19 mouse cellular contexts compared by ENCODE assay signal in genomic region chr16:18327936-18328335, GRCm38 (mm10).
"Had no signal": no experiment of that assay in that cellular context is flagged by ENCODE, and none has a peak within 500 bp of the region (broad histone marks: within the 10 kb centered on the region; RNA-seq: fewer than 3 reads in every experiment).

No protein-coding gene starts in this region.

- H3K27ac ChIP-seq: midbrain, embryonic 10.5 days; midbrain, embryonic 12.5 days; neural tube, embryonic 13.5 days; neural tube, embryonic 15.5 days had no signal

- H3K4me1 ChIP-seq: midbrain, embryonic 10.5 days; midbrain, embryonic 12.5 days; neural tube, embryonic 13.5 days; neural tube, embryonic 15.5 days had no signal

- H3K4me2 ChIP-seq: lung, embryonic 14.5 days; midbrain, embryonic 12.5 days; neural tube, embryonic 13.5 days; neural tube, embryonic 15.5 days had no signal

- ATAC-seq: midbrain, embryonic 16.5 days had no signal

- DNase-seq: lung, adult 18-20 months; lung, embryonic 14.5 days; lung, postnatal 10 days; lung, postnatal 4 days; midbrain, embryonic 14.5 days; retina, postnatal 1 day; right cerebral cortex, adult 18-20 months; right cerebral cortex, postnatal 25 days; right cerebral cortex, postnatal 4 days; spleen, adult 18-20 months; thymus, adult 18-20 months; thymus, postnatal 14 days; thymus, postnatal 36 days had no signal

- H3K9me3 ChIP-seq: midbrain, embryonic 10.5 days; midbrain, embryonic 12.5 days; neural tube, embryonic 13.5 days; neural tube, embryonic 15.5 days had no signal

- H3K9ac ChIP-seq: lung, embryonic 14.5 days; midbrain, embryonic 12.5 days; neural tube, embryonic 13.5 days; neural tube, embryonic 15.5 days had no signal

- H3K4me3 ChIP-seq: midbrain, embryonic 10.5 days; midbrain, embryonic 12.5 days; myocyte; neural tube, embryonic 13.5 days; neural tube, embryonic 15.5 days had no signal

- H3K27me3 ChIP-seq: midbrain, embryonic 12.5 days; neural tube, embryonic 13.5 days; neural tube, embryonic 15.5 days had no signal
